Comparison of ENCODE assay signal across 18 mouse cellular contexts in the genomic region with DNA sequence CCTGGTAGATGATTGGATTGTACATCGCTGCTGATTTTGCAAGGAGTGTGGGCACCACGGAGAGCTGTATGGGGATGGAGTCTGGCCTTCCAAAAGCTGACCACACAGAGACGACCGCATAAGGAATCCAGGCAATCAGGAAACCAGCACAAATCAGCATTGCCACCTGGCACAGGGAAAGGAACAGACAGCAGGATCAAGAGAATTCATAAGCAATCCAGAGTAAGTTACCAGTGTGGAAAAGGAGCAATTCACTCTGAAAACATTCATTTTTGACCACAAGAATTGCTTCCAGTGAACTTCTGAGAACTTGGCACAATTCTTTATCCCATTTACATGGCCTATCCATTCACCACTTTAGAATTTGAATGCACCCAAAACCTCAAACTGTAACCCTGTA. TPM values are rescaled to one million over a fixed set of nuclear protein-coding genes. Genes with fewer than 3 reads are reported as not detected.
"Had no signal": no experiment of that assay in that cellular context is flagged by ENCODE, and none has a peak within 500 bp of the region (broad histone marks: within the 10 kb centered on the region; RNA-seq: fewer than 3 reads in every experiment).

No protein-coding gene starts in this region.

- DNase-seq: kidney, postnatal 10 days; kidney, postnatal 4 days; lung, adult 2 months; lung, postnatal 4 days; midbrain, embryonic 14.5 days; right cerebral cortex, postnatal 4 days; spleen, adult 18-20 months; thymus, adult 2 months; thymus, postnatal 36 days had no signal

- H3K36me3 ChIP-seq: limb, embryonic 10.5 days; liver, embryonic 15.5 days; midbrain, embryonic 10.5 days; neural tube, embryonic 12.5 days; stomach, embryonic 15.5 days had no signal

- H3K4me2 ChIP-seq: liver, embryonic 11.5 days; liver, embryonic 15.5 days; neural tube, embryonic 12.5 days; stomach, embryonic 15.5 days had no signal

- H3K9ac ChIP-seq: liver, embryonic 15.5 days; neural tube, embryonic 12.5 days; stomach, embryonic 15.5 days had no signal

- ATAC-seq: lung, postnatal 0 days had no signal

- H3K27me3 ChIP-seq: liver, embryonic 15.5 days; neural tube, embryonic 12.5 days; stomach, embryonic 15.5 days had no signal

- H3K4me1 ChIP-seq: liver, embryonic 15.5 days; midbrain, embryonic 10.5 days; neural tube, embryonic 12.5 days; stomach, embryonic 15.5 days had no signal

- H3K4me3 ChIP-seq: layer of hippocampus, adult 2 months; limb, embryonic 10.5 days; liver, embryonic 15.5 days; midbrain, embryonic 10.5 days; neural tube, embryonic 12.5 days; stomach, embryonic 15.5 days had no signal

- H3K9me3 ChIP-seq: limb, embryonic 10.5 days; liver, embryonic 15.5 days; midbrain, embryonic 10.5 days; neural tube, embryonic 12.5 days; stomach, embryonic 15.5 days had no signal

- H3K27ac ChIP-seq: layer of hippocampus, adult 2 months; limb, embryonic 10.5 days; liver, embryonic 15.5 days; midbrain, embryonic 10.5 days; neural tube, embryonic 12.5 days; stomach, embryonic 15.5 days had no signal

RNA-seq across cellular contexts. Expression of gene Opn5, which starts 30.6 kb away (rescaled TPM):
- polyA plus RNA-seq: limb, embryonic 10.5 days; liver, embryonic 11.5 days; liver, embryonic 15.5 days; lung, adult 2 months; lung, postnatal 0 days; stomach, embryonic 15.5 days; testis, adult 2 months; thymus, adult 2 months had no signal
